Mouse (Mus musculus): ENCODE results near the gene Cxcl10. TPM values are rescaled to one million over a fixed set of nuclear protein-coding genes. Genes with fewer than 3 reads are reported as not detected.
A peak's percentile ranks its signal among the peaks of the same experiment; 100 is the strongest.

Gene Cxcl10
- polyA plus RNA-seq, 1 experiment from 2014 or later = 2.0 TPM

DNA sequence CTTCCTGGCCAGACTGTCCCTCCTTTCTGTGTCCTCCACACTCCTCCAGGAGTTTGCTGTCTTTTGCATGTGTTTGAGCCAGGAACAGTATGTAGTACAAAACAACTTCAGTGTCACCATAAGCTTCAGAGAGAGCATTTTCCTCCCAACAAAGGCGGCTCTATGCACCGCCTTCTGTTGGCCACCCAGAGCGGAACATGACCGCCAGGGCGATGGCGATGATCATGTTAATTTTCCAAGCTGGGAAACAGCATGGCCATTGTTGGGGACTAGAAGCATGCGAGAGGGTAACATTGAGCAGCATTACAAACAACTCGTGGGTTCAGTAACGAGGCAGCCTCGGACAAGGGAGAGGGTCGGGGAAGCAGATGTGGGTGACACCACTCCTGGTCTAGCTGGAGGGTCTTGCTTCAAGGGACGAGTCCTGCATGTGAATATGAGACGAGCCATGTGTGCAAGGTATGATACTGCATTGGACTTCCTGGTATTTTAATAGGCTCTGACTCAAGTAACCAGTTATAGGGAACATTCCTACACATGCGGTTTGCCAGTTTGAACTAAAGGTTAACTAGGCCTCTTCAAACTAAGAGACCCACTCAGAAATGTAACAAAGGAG is 22.8 kb upstream of the Cxcl10 start:
- 81% methylated on average over 14 of the region's 14 CpGs for WGBS
- no peak for ATAC-seq
- Histone ChIP-seq H3K4me1 (ENCODE audit: control insufficient read depth, insufficient read depth, low read length) (peaks cover 16% of the 10 kb centered on the region), H3K9ac (ENCODE audit: low read depth, low read length) (no peak overlapping the region), H3K27me3 (replicated peaks; ENCODE audit: control insufficient read depth, insufficient read depth, low read length) (no peaks in the 10 kb centered on the region), H3K9me3 (ENCODE audit: control insufficient read depth, low read length) (no peaks in the 10 kb centered on the region), H3K27ac (ENCODE audit: low read length) (0 out of 2 replicates have a peak overlapping the region, but pooled peaks have one; percentile 23), H3K4me3 (ENCODE audit: low read length) (no peak overlapping the region), H3K4me2 (ENCODE audit: low read depth, low read length) (no peak overlapping the region), H3K36me3 (ENCODE audit: control insufficient read depth, insufficient read depth, low read length) (no peaks in the 10 kb centered on the region)

DNA sequence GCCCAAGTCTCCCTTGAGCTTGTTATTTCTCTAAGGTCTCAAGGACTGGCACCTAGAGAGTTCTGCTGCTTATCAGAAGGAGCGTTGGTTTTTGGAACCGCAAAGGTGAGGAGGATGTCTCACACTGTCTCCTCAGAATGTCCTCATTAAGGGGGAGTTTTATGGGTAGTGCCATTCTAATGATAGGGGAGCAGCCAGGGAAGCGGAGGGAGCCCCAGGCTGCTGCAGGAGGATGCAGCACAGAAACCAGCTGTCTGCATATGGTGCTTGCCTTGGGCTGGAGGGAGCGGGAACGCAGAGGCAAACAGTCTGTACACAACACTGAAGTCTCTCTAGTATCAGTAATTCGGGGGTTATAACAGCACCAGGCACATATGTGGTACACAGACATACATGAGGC is 22.2 kb upstream of the Cxcl10 start:
- Histone ChIP-seq H3K36me3 (ENCODE audit: control insufficient read depth, insufficient read depth, low read length) (no peaks in the 10 kb centered on the region), H3K9me3 (ENCODE audit: control insufficient read depth, low read length) (no peaks in the 10 kb centered on the region), H3K4me1 (ENCODE audit: control insufficient read depth, insufficient read depth, low read length) (peaks cover 19% of the 10 kb centered on the region), H3K9ac (ENCODE audit: low read depth, low read length) (no peak overlapping the region), H3K27ac (ENCODE audit: low read length) (0 out of 2 replicates have a peak overlapping the region, but pooled peaks have one; percentile 23), H3K4me2 (ENCODE audit: low read depth, low read length) (no peak overlapping the region), H3K27me3 (replicated peaks; ENCODE audit: control insufficient read depth, insufficient read depth, low read length) (no peaks in the 10 kb centered on the region), H3K4me3 (ENCODE audit: low read length) (no peak overlapping the region)
- WGBS = 69% methylated on average over 6 of the region's 6 CpGs
- ATAC-seq = no peak

DNA sequence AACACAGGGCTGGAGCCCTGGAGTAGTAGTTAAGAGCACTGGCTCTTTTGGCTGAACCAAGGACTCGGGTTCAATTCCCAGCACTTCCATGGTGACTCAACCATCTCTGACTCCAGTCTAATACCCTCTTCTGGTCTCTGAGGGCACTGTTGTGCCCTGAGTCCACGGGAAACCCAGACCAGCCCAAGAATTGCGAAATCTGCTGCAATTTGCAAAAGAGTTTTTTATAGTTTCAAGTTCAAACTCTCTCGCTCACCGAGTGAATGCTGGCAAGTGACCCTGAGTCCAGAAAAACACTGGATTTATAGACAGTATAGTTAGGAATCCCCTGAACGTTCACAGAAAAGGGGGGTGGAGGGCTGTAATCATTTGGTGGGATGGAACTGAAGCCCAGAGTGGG is 21.7 kb upstream of the Cxcl10 start:
- no peaks in the 10 kb centered on the region for H3K9me3 ChIP-seq (ENCODE audit: control insufficient read depth, low read length)
- H3K4me2 ChIP-seq (ENCODE audit: low read depth, low read length) = no peak overlapping the region
- no peak overlapping the region for H3K4me3 ChIP-seq (ENCODE audit: low read length)
- no peak for ATAC-seq
- 60% methylated on average over 6 of the region's 6 CpGs for WGBS
- H3K27me3 ChIP-seq (replicated peaks; ENCODE audit: control insufficient read depth, insufficient read depth, low read length) = no peaks in the 10 kb centered on the region
- no peak overlapping the region for H3K9ac ChIP-seq (ENCODE audit: low read depth, low read length)
- H3K4me1 ChIP-seq (ENCODE audit: control insufficient read depth, insufficient read depth, low read length) = peaks cover 19% of the 10 kb centered on the region
- H3K27ac ChIP-seq (ENCODE audit: low read length) = 0 out of 2 replicates have a peak overlapping the region, but pooled peaks have one; percentile 23
- no peaks in the 10 kb centered on the region for H3K36me3 ChIP-seq (ENCODE audit: control insufficient read depth, insufficient read depth, low read length)

GRCm38 (mm10) chr5:92369151-92369994 is 20.7 kb upstream of the Cxcl10 start:
- H3K27me3 ChIP-seq (replicated peaks; ENCODE audit: control insufficient read depth, insufficient read depth, low read length) = no peaks in the 10 kb centered on the region
- no peak overlapping the region for H3K27ac ChIP-seq (ENCODE audit: low read length)
- no peaks in the 10 kb centered on the region for H3K9me3 ChIP-seq (ENCODE audit: control insufficient read depth, low read length)
- no peak overlapping the region for H3K4me2 ChIP-seq (ENCODE audit: low read depth, low read length)
- no peak overlapping the region for H3K9ac ChIP-seq (ENCODE audit: low read depth, low read length)
- peak; percentile 61 for ATAC-seq
- H3K36me3 ChIP-seq (ENCODE audit: control insufficient read depth, insufficient read depth, low read length) = no peaks in the 10 kb centered on the region
- H3K4me1 ChIP-seq (ENCODE audit: control insufficient read depth, insufficient read depth, low read length) = peaks cover 16% of the 10 kb centered on the region
- H3K4me3 ChIP-seq (ENCODE audit: low read length) = no peak overlapping the region
- WGBS = 57% methylated on average over 13 of the region's 13 CpGs

- Histone ChIP-seq H3K9ac (ENCODE audit: low read depth, low read length) (no peak overlapping the region), H3K4me1 (ENCODE audit: control insufficient read depth, insufficient read depth, low read length) (peaks cover 16% of the 10 kb centered on the region), H3K36me3 (ENCODE audit: control insufficient read depth, insufficient read depth, low read length) (no peaks in the 10 kb centered on the region), H3K27me3 (replicated peaks; ENCODE audit: control insufficient read depth, insufficient read depth, low read length) (no peaks in the 10 kb centered on the region), H3K9me3 (ENCODE audit: control insufficient read depth, low read length) (no peaks in the 10 kb centered on the region), H3K27ac (ENCODE audit: low read length) (no peak overlapping the region), H3K4me3 (ENCODE audit: low read length) (no peak overlapping the region), H3K4me2 (ENCODE audit: low read depth, low read length) (no peak overlapping the region)
- ATAC-seq = no peak
- WGBS = 61% methylated on average over 10 of the region's 10 CpGs
Measured at GRCm38 (mm10) chr5:92368392-92368791, 19.7 kb upstream of the Cxcl10 start.

- Histone ChIP-seq H3K9ac (ENCODE audit: low read depth, low read length) (no peak overlapping the region), H3K4me3 (ENCODE audit: low read length) (no peak overlapping the region), H3K36me3 (ENCODE audit: control insufficient read depth, insufficient read depth, low read length) (no peaks in the 10 kb centered on the region), H3K9me3 (ENCODE audit: control insufficient read depth, low read length) (no peaks in the 10 kb centered on the region), H3K4me1 (ENCODE audit: control insufficient read depth, insufficient read depth, low read length) (peaks cover 18% of the 10 kb centered on the region), H3K4me2 (ENCODE audit: low read depth, low read length) (peak overlapping the region; percentile 43), H3K27ac (ENCODE audit: low read length) (peak overlapping the region; percentile 51), H3K27me3 (replicated peaks; ENCODE audit: control insufficient read depth, insufficient read depth, low read length) (no peaks in the 10 kb centered on the region)
- 43% methylated on average over 6 of the region's 6 CpGs for WGBS
- ATAC-seq = peak; percentile 58
Measured at GRCm38 (mm10) chr5:92366565-92366964, 17.9 kb upstream of the Cxcl10 start.

DNA sequence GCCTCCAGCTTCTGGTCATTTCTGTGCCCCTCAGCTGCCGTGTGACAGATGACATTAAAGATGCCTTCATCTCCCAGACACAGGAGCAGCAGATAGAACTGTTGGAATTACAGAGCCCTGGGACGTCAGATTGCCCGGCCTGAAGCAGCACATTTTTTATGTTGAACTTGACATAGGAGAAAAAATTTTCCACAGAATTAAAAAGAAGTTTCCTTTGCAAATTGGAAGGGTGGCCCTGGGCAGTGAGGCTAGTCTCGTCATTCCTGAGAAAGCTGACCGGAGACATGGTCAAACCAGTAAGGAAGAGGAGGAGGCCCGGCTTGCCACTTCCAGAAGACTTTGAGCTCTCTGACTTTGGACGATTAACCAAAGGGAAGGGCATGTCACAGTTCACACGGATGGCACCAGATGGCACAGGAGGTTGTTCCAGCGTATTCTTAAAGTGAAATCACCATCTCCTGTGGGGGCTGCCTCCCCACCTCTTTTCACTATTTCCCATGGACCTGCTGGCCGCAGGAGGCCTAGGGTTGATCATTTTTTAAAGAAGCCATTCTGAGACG is 16.5 kb upstream of the Cxcl10 start:
- Histone ChIP-seq H3K4me1 (ENCODE audit: control insufficient read depth, insufficient read depth, low read length) (peaks cover 11% of the 10 kb centered on the region), H3K9ac (ENCODE audit: low read depth, low read length) (no peak overlapping the region), H3K27me3 (replicated peaks; ENCODE audit: control insufficient read depth, insufficient read depth, low read length) (no peaks in the 10 kb centered on the region), H3K9me3 (ENCODE audit: control insufficient read depth, low read length) (no peaks in the 10 kb centered on the region), H3K36me3 (ENCODE audit: control insufficient read depth, insufficient read depth, low read length) (no peaks in the 10 kb centered on the region), H3K4me3 (ENCODE audit: low read length) (no peak overlapping the region), H3K27ac (ENCODE audit: low read length) (no peak overlapping the region), H3K4me2 (ENCODE audit: low read depth, low read length) (no peak overlapping the region)
- WGBS = 82% methylated on average over 11 of the region's 11 CpGs
- ATAC-seq = no peak

DNA sequence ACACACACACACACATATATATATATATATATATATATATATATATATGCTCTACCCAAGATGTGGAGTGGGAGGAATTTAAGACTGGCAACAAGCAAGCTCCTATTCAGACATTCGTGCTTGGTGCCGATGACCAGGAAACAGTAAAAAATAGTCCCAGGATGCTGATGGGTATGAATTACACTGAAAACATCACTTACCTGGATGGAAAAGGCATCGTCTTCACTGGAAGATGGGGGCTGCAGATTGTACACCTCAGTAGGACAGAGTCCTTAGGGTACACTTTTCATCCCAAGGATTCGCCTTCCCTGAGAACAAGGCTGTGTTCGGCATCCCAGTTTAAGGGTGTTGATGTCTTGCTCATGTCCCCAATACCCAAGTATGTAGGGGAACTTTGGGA is 15.3 kb upstream of the Cxcl10 start:
- Histone ChIP-seq H3K36me3 (ENCODE audit: control insufficient read depth, insufficient read depth, low read length) (no peaks in the 10 kb centered on the region), H3K4me1 (ENCODE audit: control insufficient read depth, insufficient read depth, low read length) (peaks cover 11% of the 10 kb centered on the region), H3K4me2 (ENCODE audit: low read depth, low read length) (no peak overlapping the region), H3K9me3 (ENCODE audit: control insufficient read depth, low read length) (no peaks in the 10 kb centered on the region), H3K27me3 (replicated peaks; ENCODE audit: control insufficient read depth, insufficient read depth, low read length) (no peaks in the 10 kb centered on the region), H3K4me3 (ENCODE audit: low read length) (no peak overlapping the region), H3K27ac (ENCODE audit: low read length) (no peak overlapping the region), H3K9ac (ENCODE audit: low read depth, low read length) (no peak overlapping the region)
- no peak for ATAC-seq
- WGBS = 96% methylated on average over 5 of the region's 5 CpGs

GRCm38 (mm10) chr5:92363179-92363578 is 14.5 kb upstream of the Cxcl10 start:
- Histone ChIP-seq H3K27me3 (replicated peaks; ENCODE audit: control insufficient read depth, insufficient read depth, low read length) (no peaks in the 10 kb centered on the region), H3K4me2 (ENCODE audit: low read depth, low read length) (no peak overlapping the region), H3K27ac (ENCODE audit: low read length) (no peak overlapping the region), H3K9ac (ENCODE audit: low read depth, low read length) (no peak overlapping the region), H3K36me3 (ENCODE audit: control insufficient read depth, insufficient read depth, low read length) (no peaks in the 10 kb centered on the region), H3K4me1 (ENCODE audit: control insufficient read depth, insufficient read depth, low read length) (peaks cover 11% of the 10 kb centered on the region), H3K9me3 (ENCODE audit: control insufficient read depth, low read length) (no peaks in the 10 kb centered on the region), H3K4me3 (ENCODE audit: low read length) (no peak overlapping the region)
- WGBS = 14% methylated on average over 4 of the region's 4 CpGs
- no peak for ATAC-seq
